Mouse (Mus musculus): ENCODE results near the gene Camkmt.
A peak's percentile ranks its signal among the peaks of the same experiment; 100 is the strongest.

The Camkmt gene

GRCm38 (mm10) chr17:85090120-85091099 lies at the start of gene Camkmt, which contains the start of gene Prepl:
Gene Camkmt (plus strand): TSS chr17:85090552.
Gene Prepl (minus strand): TSS chr17:85090241.
- peak; percentile 96 for DNase-seq (ENCODE audit: low spot score)

GRCm38 (mm10) chr17:85040913-85041312 lies 49.4 kb upstream of the Camkmt start:
- no peak for DNase-seq (ENCODE audit: low spot score)

GRCm38 (mm10) chr17:85042419-85042818 lies 47.9 kb upstream of the Camkmt start:
- no peak for DNase-seq (ENCODE audit: low spot score)

GRCm38 (mm10) chr17:85043404-85043816 lies 46.9 kb upstream of the Camkmt start:
- no peak for DNase-seq (ENCODE audit: low spot score)

GRCm38 (mm10) chr17:85044466-85044865 lies 45.9 kb upstream of the Camkmt start:
- no peak for DNase-seq (ENCODE audit: low spot score)

- DNase-seq (ENCODE audit: low spot score), result no peak
These were observed 45.2 kb upstream of the Camkmt start for GRCm38 (mm10) chr17:85045160-85045559.

- no peak for DNase-seq (ENCODE audit: low spot score)
These were observed 42.0 kb upstream of the Camkmt start for GRCm38 (mm10) chr17:85048379-85048778.

- DNase-seq (ENCODE audit: low spot score), result no peak
These were observed 32.1 kb upstream of the Camkmt start for GRCm38 (mm10) chr17:85058276-85058675.

- DNase-seq (ENCODE audit: low spot score), result no peak
These were observed 31.2 kb upstream of the Camkmt start for GRCm38 (mm10) chr17:85059136-85059535.

- no peak for DNase-seq (ENCODE audit: low spot score)
These were observed 26.8 kb upstream of the Camkmt start for GRCm38 (mm10) chr17:85063560-85063959.

- no peak for DNase-seq (ENCODE audit: low spot score)
These were observed 23.0 kb upstream of the Camkmt start for GRCm38 (mm10) chr17:85067331-85067730.

GRCm38 (mm10) chr17:85070658-85071057 lies 19.7 kb upstream of the Camkmt start:
- DNase-seq (ENCODE audit: low spot score), result no peak

GRCm38 (mm10) chr17:85071088-85071775 lies 19.1 kb upstream of the Camkmt start:
- no peak for DNase-seq (ENCODE audit: low spot score)

- DNase-seq (ENCODE audit: low spot score), result no peak
These were observed 18.0 kb upstream of the Camkmt start for GRCm38 (mm10) chr17:85072383-85072782.

GRCm38 (mm10) chr17:85073214-85073613 lies 17.1 kb upstream of the Camkmt start:
- no peak for DNase-seq (ENCODE audit: low spot score)

GRCm38 (mm10) chr17:85074083-85074482 lies 16.3 kb upstream of the Camkmt start:
- no peak for DNase-seq (ENCODE audit: low spot score)

- DNase-seq (ENCODE audit: low spot score), result no peak
These were observed 11.1 kb upstream of the Camkmt start for GRCm38 (mm10) chr17:85079276-85079675.

GRCm38 (mm10) chr17:85080781-85081180 lies 9.6 kb upstream of the Camkmt start:
- DNase-seq (ENCODE audit: low spot score), result no peak

GRCm38 (mm10) chr17:85085335-85085734 lies 5.0 kb upstream of the Camkmt start:
- no peak for DNase-seq (ENCODE audit: low spot score)

- DNase-seq (ENCODE audit: low spot score), result no peak
These were observed 3.9 kb upstream of the Camkmt start for GRCm38 (mm10) chr17:85086501-85086900.

GRCm38 (mm10) chr17:85087591-85087990 lies 2.8 kb upstream of the Camkmt start:
- DNase-seq (ENCODE audit: low spot score), result no peak

GRCm38 (mm10) chr17:85088401-85088800 lies 2.0 kb upstream of the Camkmt start:
- no peak for DNase-seq (ENCODE audit: low spot score)

GRCm38 (mm10) chr17:85089011-85089410 lies 1.3 kb upstream of the Camkmt start:
- DNase-seq (ENCODE audit: low spot score), result no peak
